8 mouse cellular contexts compared by ENCODE assay signal in genomic region chr8:105565952-105566702, GRCm38 (mm10). TPM values are rescaled to one million over a fixed set of nuclear protein-coding genes. Genes with fewer than 3 reads are reported as not detected.
A peak's percentile ranks its signal among the peaks of the same experiment; 100 is the strongest.
DNase-seq lines count a peak whose midpoint lies in the region; ATAC-seq lines count a peak whose summit lies in the region.

TSS of gene Atp6v0d1 (minus strand) at chr8:105566047.

- WGBS in forebrain, embryonic 14.5 days: 4% methylated on average over 53 of the region's 53 CpGs
- 2% methylated on average over 53 of the region's 53 CpGs for WGBS in neural tube, embryonic 15.5 days

- intact Hi-C loops in heart, postnatal 14 days (cut with DNase I): loop anchor here (2.0 kb wide), 2 partner anchors 29 to 119 kb away; no protein-coding TSS in a partner anchor

- H3K9ac ChIP-seq in forebrain, embryonic 14.5 days (ENCODE audit: low read length): peak within 1 kb of the TSS; percentile 88
- peak within 1 kb of the TSS; percentile 91 for H3K9ac ChIP-seq in neural tube, embryonic 15.5 days (replicated peaks)

- H3K9me3 ChIP-seq in forebrain, embryonic 14.5 days (replicated peaks; ENCODE audit: control insufficient read depth, low read length): no peaks in the 10 kb centered on the region
- no peaks in the 10 kb centered on the region for H3K9me3 ChIP-seq in neural tube, embryonic 15.5 days (replicated peaks)

- peak within 1 kb of the TSS; percentile 93 for H3K4me3 ChIP-seq in forebrain, embryonic 14.5 days (ENCODE audit: low read depth, low read length)
- peak within 1 kb of the TSS; percentile 89 for H3K4me3 ChIP-seq in neural tube, embryonic 15.5 days (replicated peaks)

- peak; percentile 99 for ATAC-seq in forebrain, embryonic 14.5 days
- peak; percentile 98 for ATAC-seq in neural tube, embryonic 15.5 days (ENCODE audit: low FRiP score)

- no peaks in the 10 kb centered on the region for H3K27me3 ChIP-seq in forebrain, embryonic 14.5 days (replicated peaks; ENCODE audit: control insufficient read depth, insufficient read depth, low read length)
- no peaks in the 10 kb centered on the region for H3K27me3 ChIP-seq in neural tube, embryonic 15.5 days (replicated peaks)

- H3K27ac ChIP-seq in forebrain, embryonic 14.5 days (ENCODE audit: low read depth, low read length): peak within 1 kb of the TSS; percentile 84
- H3K27ac ChIP-seq in neural tube, embryonic 15.5 days (replicated peaks): peak within 1 kb of the TSS; percentile 92

- H3K4me2 ChIP-seq in forebrain, embryonic 14.5 days (ENCODE audit: low read length): peak within 1 kb of the TSS; percentile 75
- H3K4me2 ChIP-seq in neural tube, embryonic 15.5 days: peak within 1 kb of the TSS; percentile 84

- peak; percentile 100 for DNase-seq in ES-CJ7 (ENCODE audit: low read depth, low spot score)
- DNase-seq in cerebellum, adult 11 months: peak; percentile 99
- DNase-seq in forebrain, embryonic 14.5 days (ENCODE audit: low spot score): peak; percentile 100
- DNase-seq in heart, postnatal 14 days: peak; percentile 99
- DNase-seq in layer of hippocampus, adult 11-12 months (ENCODE audit: low spot score): peak; percentile 100
- DNase-seq in lung, adult 18-20 months: peak; percentile 99 to 100
- DNase-seq in testis, postnatal 14 days (ENCODE audit: low spot score): peak; percentile 99

- peaks cover 21% of the 10 kb centered on the region for H3K4me1 ChIP-seq in forebrain, embryonic 14.5 days (ENCODE audit: control insufficient read depth, insufficient read depth, low read length)
- H3K4me1 ChIP-seq in neural tube, embryonic 15.5 days: peaks cover 52% of the 10 kb centered on the region

- 0 out of 2 replicates have a peak, but pooled peaks cover 6% of the 10 kb centered on the region for H3K36me3 ChIP-seq in forebrain, embryonic 14.5 days (ENCODE audit: control insufficient read depth, insufficient read depth, low read length)
- 0 out of 2 replicates have a peak, but pooled peaks cover 4% of the 10 kb centered on the region for H3K36me3 ChIP-seq in neural tube, embryonic 15.5 days

RNA-seq across cellular contexts. Expression of gene Atp6v0d1, which starts in this region (rescaled TPM):
- 194 and 211 TPM in 2 replicates for polyA plus RNA-seq in forebrain, embryonic 14.5 days (2014; fragmentation: Nextera tagmentation; extraction: Ambion mirVana)
- total RNA-seq in heart, postnatal 14 days (2021): 10 to 100 TPM; 57.2 to 57.8 TPM
- 219 and 243 TPM in 2 replicates for polyA plus RNA-seq in neural tube, embryonic 15.5 days (2015; fragmentation: Nextera tagmentation; extraction: Ambion mirVana)

Comparison
In these comparisons a context has a peak if more than half of its experiments do, and no peak if none do; other contexts are left out.
1. Peak in every context shown above with its lines: DNase-seq, ATAC-seq, H3K4me3 ChIP-seq and H3K27ac ChIP-seq.